Mouse (Mus musculus): ENCODE measurements around the gene Abhd18.
"Not testable (repeated sequence)": the region's sequence is repeated elsewhere in the genome, so short reads cannot be mapped to it uniquely, and the experiment has no call there.

Gene Abhd18

DNA sequence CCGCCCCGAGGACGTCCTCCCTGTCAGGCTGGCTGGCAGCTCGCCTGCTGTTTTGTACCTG lies at the start of gene Abhd18:
TSS of gene Abhd18 (plus strand) at position 14 of the 61 bp plus-strand sequence.
- not testable (repeated sequence) for DNase-seq (ENCODE audit: low read depth, low spot score)

DNA sequence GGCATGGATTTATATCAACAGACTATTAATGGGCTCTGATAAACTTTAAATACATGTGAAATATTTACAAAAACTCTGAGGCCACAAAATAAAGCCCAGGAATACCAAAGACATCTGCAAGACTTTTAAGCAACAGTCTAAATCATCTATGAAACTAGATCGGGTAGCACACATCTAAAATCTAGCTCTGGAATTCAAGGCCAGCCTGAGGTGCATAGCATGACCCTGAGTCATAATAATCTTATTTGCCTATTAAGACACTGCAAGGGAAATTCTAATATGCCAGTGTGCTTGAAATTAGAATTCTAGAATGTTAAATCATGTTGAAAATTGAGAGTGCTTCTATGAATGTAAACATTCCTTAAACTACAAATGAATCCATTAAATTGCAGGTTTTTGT lies 48.7 kb upstream of the Abhd18 start:
- DNase-seq (ENCODE audit: low read depth, low spot score), result peak; percentile 72

DNA sequence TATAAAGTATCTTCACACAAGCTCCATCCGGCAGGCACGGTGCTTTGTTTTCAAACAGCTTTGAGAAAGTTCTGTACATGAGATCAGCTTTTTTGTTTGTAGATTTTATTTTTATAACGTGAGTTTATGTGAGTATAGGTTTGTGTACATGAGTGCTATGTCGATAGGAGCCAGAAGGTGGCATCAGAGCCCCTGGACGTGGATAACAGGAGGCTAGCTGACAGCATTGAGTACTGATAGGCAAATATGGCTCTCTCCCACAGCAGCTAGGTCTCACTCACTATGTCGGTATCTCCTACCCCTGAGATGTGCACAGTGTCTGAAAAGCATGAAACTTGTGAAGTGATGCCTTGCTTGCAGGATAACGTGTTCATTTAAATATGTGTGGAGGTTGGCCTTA lies 48.3 kb upstream of the Abhd18 start:
- DNase-seq (ENCODE audit: low read depth, low spot score), result peak; percentile 88

DNA sequence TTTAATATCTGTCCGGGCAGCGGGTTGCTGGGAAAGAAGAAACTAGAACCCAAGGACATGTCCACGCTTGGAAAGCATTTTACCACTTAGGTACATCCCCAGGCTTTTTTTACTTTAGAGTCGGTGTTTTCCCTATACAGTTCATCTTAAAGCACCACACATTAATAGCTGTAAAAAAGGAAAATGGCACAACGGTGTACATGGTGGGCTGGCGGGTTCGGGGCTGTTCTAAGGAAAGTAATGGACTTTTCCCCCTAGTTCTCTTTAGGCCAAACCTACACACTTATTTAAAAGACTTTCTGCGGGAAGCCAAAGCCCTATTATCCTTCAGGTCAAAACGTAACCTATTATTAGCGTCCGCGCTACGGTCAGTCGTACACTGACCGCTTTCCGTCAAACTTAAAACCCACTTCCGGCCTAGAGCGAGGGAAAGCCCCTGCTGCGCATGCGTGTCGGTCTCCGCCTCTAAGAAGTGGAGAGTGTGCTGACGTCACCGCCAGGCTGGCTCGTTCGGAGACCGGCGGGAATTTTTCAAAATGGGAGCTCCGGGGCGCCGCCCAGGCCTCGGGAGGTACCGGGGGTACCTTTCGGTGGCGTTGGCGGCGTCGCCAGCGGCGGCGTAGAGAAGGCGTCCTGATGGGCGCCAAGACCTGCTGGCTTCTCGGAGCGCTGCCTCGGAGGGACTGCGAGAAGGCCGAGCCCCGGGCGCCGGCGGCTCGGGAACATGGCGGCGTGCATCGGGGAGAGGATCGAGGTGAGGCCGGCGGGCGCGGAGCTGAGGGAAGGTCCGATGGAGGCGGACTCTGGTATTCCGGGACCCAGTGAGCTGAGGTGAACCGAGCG lies 47.0 kb upstream of the Abhd18 start, which contains the start of gene Plk4:
TSS of gene Plk4 (plus strand) at position 490 of the 843 bp plus-strand sequence.
- peak; percentile 99 for DNase-seq (ENCODE audit: low read depth, low spot score)

DNA sequence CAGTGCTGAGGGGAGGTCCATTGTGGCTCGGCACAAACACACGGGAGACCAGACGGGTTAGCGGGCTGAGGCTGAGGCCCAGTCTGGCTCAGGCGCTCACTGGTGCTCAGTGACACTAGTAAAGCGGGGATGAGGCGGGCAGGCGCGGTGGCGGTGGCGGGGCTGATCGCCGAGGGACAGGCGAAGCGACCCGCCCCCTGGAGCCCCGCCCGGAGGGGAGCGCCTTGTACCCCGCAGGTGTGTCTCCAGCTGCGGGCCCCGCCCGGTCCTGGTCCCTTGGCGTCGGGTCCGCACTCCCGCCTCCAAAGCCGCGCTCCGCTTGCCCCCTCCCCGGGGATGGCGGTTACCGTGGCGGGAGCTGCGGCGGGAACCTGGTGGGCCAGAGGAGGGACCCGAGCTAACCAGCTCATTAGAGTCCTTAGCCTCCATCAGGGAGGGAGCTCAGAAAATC lies 46.4 kb upstream of the Abhd18 start:
- no peak for DNase-seq (ENCODE audit: low read depth, low spot score)

DNA sequence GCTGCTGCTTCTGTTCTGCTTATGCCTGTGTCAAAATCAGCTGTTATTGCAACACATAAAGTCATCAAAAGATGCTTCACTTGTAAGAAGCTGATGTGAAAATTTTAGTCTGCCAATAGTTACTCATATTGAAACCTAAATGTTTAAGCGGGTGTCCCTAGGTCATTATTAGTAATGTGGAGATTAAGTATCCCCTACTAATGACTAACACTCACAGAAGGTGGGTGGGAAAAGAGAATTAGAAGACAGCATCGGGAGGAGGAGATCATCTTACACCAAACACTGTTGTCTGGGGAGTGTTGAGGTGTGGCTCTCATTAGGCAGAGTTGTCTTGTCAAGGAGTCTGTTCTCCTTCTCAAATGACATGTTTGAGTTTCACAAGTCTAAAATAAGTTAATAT lies 39.9 kb upstream of the Abhd18 start:
- DNase-seq (ENCODE audit: low read depth, low spot score), result peak; percentile 12

DNA sequence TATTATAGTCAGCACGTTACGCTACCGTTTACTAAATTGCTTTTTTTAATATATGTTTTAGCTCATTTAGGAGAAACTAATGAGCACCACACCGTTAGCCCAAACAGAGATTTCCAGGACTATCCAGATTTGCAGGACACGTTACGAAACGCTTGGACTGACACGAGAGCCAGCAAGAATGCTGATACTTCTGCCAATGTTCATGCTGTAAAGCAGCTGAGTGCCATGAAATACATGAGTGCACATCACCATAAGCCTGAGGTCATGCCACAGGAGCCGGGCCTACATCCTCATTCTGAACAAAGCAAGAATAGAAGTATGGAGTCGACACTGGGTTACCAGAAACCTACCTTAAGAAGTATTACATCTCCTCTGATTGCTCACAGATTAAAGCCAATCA lies 38.1 kb upstream of the Abhd18 start:
- DNase-seq (ENCODE audit: low read depth, low spot score), result no peak

DNA sequence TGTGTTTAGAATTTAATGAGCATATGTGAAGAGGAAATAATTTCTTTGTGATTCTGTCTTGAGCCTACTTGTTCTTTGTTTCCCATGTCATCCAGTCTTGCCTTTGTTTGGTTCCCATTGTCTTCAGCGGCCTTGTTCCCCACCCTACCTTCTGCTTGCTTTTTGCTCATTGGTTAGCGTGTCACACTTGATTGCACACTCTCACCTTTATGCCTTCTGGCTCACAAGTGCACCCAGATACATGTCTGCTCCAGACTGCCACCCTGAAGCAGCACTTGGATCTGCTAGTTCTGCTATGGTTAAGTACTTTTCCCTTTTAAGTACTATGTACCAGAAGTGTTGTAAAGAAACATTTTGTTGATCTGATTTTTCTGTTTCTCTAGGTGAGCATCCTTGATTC lies 36.9 kb upstream of the Abhd18 start:
- no peak for DNase-seq (ENCODE audit: low read depth, low spot score)

DNA sequence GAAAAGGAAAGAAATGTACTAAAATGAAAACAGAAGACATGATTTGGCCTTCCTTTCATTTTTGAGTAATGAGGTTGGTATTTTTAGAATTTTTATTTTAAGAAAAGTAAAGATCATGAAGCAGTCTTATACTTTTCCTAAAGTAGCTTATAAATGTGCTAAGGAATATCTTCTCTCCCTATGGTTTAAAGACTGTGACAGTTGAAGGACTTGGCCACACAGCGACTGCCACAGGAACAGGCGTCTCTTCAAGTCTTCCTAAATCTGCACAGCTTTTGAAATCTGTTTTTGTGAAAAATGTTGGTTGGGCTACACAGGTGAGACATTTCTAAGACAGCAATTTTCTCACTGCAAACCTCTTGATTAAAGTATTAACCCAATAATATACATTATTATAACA lies 33.5 kb upstream of the Abhd18 start:
- no peak for DNase-seq (ENCODE audit: low read depth, low spot score)

DNA sequence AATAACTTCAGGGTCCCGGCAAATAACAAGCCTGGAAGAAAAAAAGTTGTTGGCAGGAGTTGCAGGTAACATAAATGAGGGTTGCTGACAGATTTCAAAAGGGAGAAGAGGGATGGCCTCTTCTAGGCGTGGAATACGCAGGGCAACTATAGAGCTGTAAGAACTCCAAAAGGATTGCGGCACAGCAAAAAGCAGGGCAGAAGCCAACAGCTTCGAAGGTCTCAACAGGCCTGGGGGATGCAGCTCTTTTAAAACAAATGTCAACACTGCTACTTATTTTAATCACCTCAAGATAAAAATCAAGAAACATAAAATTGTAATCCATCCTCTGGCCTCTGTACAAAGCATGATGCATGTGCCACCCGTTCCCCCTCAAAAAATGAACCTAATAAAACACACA lies 1.2 kb upstream of the Abhd18 start:
- DNase-seq (ENCODE audit: low read depth, low spot score), result peak; percentile 11

DNA sequence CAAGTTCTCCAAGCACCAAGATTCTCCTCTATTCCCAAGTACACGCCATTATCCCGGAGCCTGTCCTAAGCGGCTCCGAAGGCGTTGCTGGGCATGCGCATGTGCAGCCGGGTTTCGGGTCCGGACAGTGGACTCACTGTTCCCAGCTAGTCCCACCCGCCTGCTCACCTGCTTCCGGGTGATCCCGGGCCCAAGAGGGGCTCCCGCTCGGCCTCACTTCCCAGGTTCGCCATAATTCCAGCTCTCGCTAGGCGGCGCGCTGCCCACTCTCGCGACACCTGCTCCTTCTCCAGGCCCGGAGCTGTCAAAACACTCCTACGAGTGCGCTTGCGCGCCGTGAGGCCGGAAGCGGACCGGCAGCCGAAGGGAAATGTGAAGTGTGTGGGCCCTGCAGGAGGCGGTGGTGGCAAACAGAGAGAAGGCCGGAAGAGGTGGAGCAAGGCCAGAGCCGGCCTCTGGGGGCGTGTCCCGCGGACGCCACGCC lies 255 bp upstream of the Abhd18 start, which contains the start of gene Mfsd8:
TSS of gene Mfsd8 (minus strand) at position 414 of the 484 bp plus-strand sequence.
- peak; percentile 98 for DNase-seq (ENCODE audit: low read depth, low spot score)

DNA sequence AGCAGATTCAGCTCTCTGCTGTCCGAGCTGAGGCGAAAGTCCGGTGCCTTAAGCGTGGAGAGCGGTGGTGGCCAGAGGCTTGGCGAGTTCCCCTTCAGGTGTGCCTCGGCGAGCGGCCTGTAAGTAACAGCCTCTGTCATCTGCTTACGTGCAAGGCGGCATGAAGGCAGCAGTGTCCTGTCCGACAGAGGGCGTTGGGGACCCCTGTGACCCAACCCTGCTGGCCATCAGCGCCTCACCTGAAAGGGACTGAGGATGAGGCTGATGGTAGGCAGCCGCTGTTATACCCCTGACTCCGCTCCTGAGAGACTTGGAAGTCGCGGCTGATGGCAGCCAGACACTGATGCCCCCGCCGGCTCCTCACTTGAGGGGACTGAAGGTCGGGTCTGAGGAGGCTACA lies 248 bp downstream of the Abhd18 start:
- peak; percentile 43 for DNase-seq (ENCODE audit: low read depth, low spot score)

DNA sequence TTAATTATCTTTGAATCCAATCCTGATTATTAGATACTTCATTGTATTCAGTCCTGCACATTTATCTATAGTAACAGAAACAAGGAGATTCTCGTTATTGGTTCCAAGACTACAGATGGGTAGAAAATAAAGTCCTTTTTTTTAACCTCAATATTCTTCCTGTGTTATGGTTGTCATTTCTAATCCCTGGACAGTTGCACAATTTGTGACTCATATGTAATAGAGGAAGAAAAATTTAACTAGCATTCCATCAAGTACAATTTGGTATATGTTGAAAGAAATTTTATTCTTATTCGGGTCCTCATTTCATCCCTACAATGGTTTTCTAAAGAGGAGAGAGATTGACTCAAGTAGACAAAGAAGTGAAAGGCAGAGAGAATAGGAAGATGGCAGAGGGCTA lies 1.2 kb downstream of the Abhd18 start:
- peak; percentile 62 for DNase-seq (ENCODE audit: low read depth, low spot score)

DNA sequence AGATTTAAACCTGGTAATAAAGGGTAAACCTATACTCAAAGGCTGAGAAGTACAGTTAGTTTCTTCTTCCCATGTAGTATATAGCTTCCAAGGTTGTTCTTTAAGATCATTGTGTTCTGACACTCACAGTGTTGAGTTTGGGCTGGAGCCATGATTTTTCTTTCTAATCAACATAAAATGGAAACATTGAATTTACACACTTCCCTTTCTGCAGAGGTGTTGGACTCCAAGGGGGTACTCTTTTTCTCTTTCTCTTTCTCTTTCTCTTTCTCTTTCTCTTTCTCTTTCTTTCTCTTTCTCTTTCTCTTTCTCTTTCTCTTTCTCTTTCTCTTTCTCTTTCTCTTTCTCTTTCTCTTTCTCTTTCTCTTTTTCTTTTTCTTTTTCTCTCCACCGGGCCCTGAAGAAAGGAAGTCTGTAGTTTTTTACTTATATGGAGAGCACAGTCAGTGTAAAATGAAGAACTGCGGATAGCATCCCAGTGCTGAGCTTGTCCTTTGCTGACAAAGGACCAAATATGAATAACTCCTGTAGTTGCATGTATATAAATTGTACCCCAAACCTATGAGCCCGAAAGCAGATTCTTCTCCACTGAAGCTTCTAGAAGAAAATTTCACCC lies 6.5 kb downstream of the Abhd18 start:
- not testable (repeated sequence) for DNase-seq (ENCODE audit: low read depth, low spot score)

DNA sequence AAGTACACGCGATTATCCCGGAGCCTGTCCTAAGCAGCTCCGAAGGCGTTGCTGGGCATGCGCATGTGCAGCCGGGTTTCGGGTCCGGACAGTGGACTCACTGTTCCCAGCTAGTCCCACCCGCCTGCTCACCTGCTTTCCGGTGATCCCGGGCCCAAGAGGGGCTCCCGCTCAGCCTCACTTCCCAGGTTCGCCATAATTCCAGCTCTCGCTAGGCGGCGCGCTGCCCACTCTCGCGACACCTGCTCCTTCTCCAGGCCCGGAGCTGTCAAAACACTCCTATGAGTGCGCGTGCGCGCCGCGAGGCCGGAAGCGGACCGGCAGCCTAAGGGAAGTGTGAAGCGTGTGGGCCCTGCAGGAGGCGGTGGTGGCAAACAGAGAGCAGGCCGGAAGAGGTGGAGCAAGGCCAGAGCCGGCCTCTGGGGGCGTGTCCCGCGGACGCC lies 47.1 kb downstream of the Abhd18 start:
- peak; percentile 98 for DNase-seq (ENCODE audit: low read depth, low spot score)

DNA sequence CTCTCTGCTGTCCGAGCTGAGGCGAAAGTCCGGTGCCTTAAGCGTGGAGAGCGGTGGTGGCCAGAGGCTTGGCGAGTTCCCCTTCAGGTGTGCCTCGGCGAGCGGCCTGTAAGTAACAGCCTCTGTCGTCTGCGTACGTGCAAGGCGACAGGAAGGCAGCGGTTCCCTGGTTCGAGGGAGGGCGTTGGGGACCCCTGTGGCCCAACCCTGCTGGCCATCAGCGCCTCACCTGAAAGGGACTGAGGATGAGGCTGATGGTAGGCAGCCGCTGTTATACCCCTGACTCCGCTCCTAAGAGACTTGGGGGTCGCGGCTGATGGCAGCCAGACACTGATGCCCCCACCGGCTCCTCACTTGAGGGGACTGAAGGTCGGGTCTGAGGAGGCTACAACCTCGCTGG lies 47.6 kb downstream of the Abhd18 start:
- DNase-seq (ENCODE audit: low read depth, low spot score), result peak; percentile 15

DNA sequence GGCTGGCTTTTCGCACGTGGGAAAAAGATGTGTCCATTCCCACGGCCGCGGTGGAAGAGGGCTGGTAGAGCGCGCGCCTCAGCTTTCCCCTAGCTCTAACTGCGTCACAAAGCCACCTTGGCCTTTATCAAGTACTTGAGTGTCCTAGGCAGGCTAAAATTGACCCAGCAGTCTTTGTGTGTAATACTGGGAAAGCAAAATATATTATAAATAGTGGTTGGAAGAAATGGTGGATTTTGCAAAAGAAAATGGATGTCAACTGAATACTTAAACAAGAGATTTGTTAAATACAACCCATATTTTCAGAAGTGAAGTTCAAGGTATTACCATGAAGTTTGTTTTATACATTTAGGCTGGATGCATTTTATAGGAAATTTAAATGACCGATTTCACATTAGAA lies 55.7 kb downstream of the Abhd18 start, which contains the start of gene 1700034I23Rik:
TSS of gene 1700034I23Rik (minus strand) at position 101 of the 400 bp plus-strand sequence.
- not testable (repeated sequence) for DNase-seq (ENCODE audit: low read depth, low spot score)

DNA sequence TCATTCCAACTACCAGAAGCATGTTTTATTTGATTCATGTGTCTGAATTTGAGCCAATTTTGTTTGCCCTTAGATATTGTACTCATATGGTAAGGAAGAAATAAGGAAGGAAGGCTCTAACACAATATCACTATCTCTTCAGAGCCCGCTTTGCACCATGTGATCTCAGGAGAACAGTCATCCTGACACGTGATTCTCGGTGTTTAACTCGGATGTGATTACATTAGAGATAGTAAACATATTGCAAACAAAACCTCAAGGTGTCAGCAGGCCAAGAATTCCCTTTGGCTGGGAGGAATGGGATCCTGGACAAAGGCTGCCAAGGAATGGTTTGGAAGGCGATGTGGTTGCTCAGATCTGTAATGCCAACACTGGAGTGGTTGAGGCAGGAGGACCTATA lies 91.4 kb downstream of the Abhd18 start:
- DNase-seq (ENCODE audit: low read depth, low spot score), result no peak

DNA sequence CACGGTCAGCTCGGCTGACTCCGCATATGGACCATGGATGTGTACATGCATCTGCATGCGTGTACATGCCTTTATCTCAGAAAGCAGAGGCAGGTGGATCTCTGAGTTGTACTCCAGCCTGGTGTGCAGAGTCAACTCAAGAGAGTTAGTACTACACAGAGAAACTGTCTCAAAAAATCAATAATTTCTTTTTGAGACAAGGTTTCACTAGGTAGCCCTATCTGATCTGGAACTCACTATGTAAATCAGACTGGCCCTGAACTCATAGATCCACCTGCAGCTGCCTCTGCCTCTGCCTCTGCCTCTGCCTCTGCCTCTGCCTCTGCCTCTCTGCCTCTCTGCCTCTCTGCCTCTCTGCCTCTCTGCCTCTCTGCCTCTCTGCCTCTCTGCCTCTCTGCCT lies 91.8 kb downstream of the Abhd18 start:
- no peak for DNase-seq (ENCODE audit: low read depth, low spot score)

DNA sequence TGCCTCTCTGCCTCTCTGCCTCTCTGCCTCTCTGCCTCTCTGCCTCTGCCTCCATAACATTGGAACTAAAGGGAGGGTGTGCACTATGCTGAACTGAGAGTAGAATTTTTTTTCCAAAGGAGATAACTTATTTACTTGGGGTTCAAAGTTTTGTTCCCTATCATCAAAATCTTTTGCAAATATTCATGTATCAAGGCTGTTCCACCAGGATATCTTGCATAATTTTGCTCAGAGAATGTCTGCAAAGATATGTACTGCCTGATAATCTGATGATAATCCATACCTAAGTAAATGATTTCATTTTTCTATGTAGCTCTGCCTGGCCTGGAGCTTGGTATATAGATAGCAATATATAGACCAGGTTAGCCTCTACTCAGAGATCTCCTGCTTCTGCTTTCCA lies 92.2 kb downstream of the Abhd18 start:
- DNase-seq (ENCODE audit: low read depth, low spot score), result no peak

DNA sequence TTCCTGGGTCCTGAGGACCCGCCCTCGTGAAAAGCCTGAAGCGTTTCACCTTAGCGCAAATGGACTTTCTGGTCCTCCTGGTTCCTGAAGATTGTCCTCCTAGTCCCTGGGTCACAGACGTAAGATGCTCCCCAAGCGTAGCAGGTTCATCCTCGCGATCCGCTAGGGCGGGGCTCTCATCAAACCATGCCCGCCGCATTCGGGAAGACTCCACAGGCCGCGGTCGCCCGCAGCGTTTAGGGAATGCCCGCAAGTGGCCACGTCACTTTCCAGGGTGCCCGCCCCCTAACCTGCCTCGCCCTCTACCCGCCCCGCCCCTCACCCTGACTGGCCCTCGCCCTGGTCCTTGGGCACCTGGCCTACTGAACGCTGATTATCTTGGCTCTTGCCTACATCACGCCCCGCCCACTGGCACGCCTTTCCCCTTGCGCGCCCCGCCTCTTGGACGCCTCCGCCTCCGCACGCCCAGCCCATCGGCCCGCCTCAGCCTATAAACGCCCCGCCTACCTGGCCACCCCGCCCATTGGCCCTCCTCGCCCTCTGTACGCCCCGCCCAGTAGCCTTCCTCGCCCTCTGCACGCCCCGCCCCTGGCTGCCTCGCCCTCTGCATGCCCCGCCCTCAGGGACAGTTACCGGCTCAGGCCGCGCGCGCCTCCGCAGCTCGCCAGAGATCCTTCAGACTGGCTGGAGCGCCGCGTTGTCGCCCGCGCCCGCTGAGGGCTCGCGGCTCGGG lies 102.6 kb downstream of the Abhd18 start, which contains the start of gene Larp1b:
TSS of gene Larp1b (plus strand) at position 659 of the 733 bp plus-strand sequence.
- DNase-seq (ENCODE audit: low read depth, low spot score), result peak; percentile 91

DNA sequence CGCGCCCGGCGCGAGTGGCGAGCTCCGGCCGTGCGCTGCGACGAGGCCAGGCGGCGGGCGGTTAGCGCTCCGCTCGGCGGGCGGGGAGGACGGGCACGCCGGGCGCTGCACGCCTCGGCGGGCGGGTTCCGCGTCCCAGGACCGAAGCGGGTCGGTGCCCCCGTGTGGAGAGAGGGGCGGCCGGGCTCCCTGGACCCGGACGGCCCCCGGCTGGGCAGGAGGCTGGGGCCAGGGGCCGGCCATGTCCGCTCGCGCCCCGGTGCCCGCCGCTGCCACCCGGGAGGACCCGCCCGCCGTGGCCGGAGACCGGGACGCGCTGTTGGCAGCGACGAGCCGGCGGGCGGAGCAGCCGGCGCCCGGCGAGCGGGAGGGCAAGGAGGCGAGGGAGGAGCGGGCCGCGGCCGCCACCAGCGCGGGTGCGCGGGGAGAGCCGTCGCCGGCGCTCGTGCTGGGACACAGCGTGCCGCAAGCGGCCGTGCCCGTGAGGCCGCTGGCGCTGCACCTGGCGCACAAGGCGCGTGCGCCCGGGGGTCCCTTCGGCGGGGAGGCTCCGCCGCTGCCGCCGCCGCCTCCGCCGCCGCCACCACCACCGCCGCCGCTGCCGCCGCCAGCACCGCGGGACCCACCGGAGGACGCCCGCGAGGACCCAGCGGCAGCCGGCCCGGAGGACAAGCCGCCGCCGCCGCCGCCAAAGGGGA lies 103.3 kb downstream of the Abhd18 start:
- no peak for DNase-seq (ENCODE audit: low read depth, low spot score)
